Mouse (Mus musculus) left cerebral cortex, adult 18-20 months (tissue): ENCODE results near the gene Gm5930. TPM values are rescaled to one million over a fixed set of nuclear protein-coding genes. Genes with fewer than 3 reads are reported as not detected.
"Not testable (repeated sequence)": the region's sequence is repeated elsewhere in the genome, so short reads cannot be mapped to it uniquely, and the experiment has no call there.

ENCODE experiments used
- DNase-seq, 2 experiments: peaks; one replicate each; pipeline ENCODE4 v3.0.0; 2021 to 2022; ENCODE audit warnings: low spot score in 2 of 2, mixed read lengths in 1 of 2
- long read RNA-seq, 2 experiments: library from polyadenylated mRNA; stranded (forward); transcript quantifications; one replicate each; pipeline ENCODE4 v2.0.0; 2021
- total RNA-seq, 2 experiments: library from RNA; stranded (reverse); gene quantifications; 2 replicates each; pipeline ENCODE4 v1.2.3; 2021

The Gm5930 gene
- total RNA-seq: not detected
- long read RNA-seq, experiment 1: 0 reads
- long read RNA-seq, experiment 2: 0 reads

- not testable (repeated sequence) for DNase-seq
Measured at GRCm38 (mm10) chr14:44338484-44338883, at the start of gene Gm5930. Gene Gm5930, minus strand, starts transcription at chr14:44338584.

GRCm38 (mm10) chr14:44384233-44384632, 45.8 kb upstream of the Gm5930 start:
- DNase-seq: not testable (repeated sequence)

- DNase-seq: not testable (repeated sequence)
Measured at GRCm38 (mm10) chr14:44365057-44365456, 26.7 kb upstream of the Gm5930 start, which contains the start of gene Gm8229. Gene Gm8229, plus strand, starts transcription at chr14:44365357.

- not testable (repeated sequence) for DNase-seq
Measured at GRCm38 (mm10) chr14:44362301-44362700, 23.9 kb upstream of the Gm5930 start.

GRCm38 (mm10) chr14:44361416-44361815, 23.0 kb upstream of the Gm5930 start:
- DNase-seq: not testable (repeated sequence)

- DNase-seq: not testable (repeated sequence)
Measured at GRCm38 (mm10) chr14:44312049-44312448, 26.3 kb downstream of the Gm5930 start.

- DNase-seq: not testable (repeated sequence)
Measured at GRCm38 (mm10) chr14:44285280-44285679, 53.1 kb downstream of the Gm5930 start, which contains the start of gene Gm8220. Gene Gm8220, plus strand, starts transcription at chr14:44285580.

Other genes with a start within 250 kb of the Gm5930 start
- gene Ear2, start 235.9 kb downstream of the Gm5930 start, total RNA-seq: not detected
- gene Gm3327, start 214.7 kb downstream of the Gm5930 start, total RNA-seq: not detected
- gene Gm8212, start 140.9 kb downstream of the Gm5930 start, total RNA-seq: not detected
- gene 4930503E14Rik, start 125.3 kb downstream of the Gm5930 start, total RNA-seq: under 1 TPM in 1 of 2 experiments, not detected in 1; 0.73 TPM
- not detected for gene Gm8220, start 53.0 kb downstream of the Gm5930 start, total RNA-seq
- not detected for gene Gm8229, start 26.8 kb upstream of the Gm5930 start, total RNA-seq
- gene Gm3371, start 72.1 kb upstream of the Gm5930 start, total RNA-seq: not detected
- gene Gm8232, start 95.1 kb upstream of the Gm5930 start, total RNA-seq: not detected
- gene BC061237, start 153.9 kb upstream of the Gm5930 start, total RNA-seq: not detected
- not detected for gene Gm17093, start 179.7 kb upstream of the Gm5930 start, total RNA-seq
- gene Gm8247, start 244.6 kb upstream of the Gm5930 start, total RNA-seq: not detected